Mouse (Mus musculus): ENCODE measurements at regions not wholly inside any gene's neighbourhood (a gene's known extent, or its start where the extent isn't known, plus 50 kb on each side); places are given as distances from the start of the nearest gene placed in this dataset.

DNA sequence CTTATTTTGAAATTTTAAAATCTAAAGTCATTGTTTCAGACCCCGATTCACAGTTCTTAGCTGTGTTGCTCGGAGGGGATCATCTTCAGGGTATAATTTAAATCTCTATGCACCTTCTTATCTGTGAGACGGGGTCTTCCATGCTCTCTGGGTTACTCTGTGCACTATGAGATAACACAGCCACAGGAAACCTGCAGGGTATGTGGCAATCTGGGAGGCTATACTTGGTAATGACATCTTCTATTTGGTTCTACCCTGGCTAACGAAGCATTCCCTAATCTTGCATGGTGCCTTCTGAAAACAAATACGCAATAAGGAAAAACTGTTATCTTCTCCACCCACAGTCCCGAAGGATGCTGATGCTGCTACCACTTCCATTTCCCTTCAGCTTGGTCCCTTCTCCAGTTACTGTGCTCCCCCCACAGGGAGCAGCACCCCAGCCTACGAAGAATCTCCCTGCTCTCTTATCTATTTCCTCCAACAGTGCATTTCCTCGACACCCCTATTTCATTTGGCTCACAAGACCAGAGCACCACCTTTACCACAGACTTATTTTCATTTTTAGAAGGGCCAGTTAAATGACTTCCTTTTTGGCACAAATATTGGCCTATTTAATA, 378.2 kb downstream of the Gm9195 start:
- DNase-seq (ENCODE audit: low read depth), result peak; percentile 88

DNA sequence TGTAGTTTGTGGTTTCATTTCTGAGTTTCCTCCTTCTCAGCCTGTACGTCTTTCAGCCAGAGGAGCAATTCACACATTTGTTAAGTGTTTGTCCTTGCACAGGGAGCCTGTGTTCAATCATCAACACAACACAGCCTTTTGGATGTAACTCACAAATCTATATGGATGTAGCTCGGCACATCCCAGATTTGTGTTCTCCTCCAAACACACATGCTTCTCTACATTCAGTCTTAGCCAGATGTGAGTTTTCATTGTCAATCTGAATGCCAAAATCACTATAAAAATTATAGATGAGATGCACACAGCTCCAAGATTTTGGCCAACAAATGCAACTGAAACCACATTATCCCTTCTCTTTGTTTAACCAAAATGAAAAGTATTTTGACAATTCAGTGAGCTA, 380.9 kb downstream of the Gm9195 start:
- DNase-seq (ENCODE audit: low read depth), result no peak

GRCm38 (mm10) chr14:72091579-72091978, 400.1 kb downstream of the Gm9195 start:
- DNase-seq (ENCODE audit: low read depth), result no peak

GRCm38 (mm10) chr14:72081473-72081872, 410.2 kb downstream of the Gm9195 start:
- DNase-seq (ENCODE audit: low read depth), result peak; percentile 24

GRCm38 (mm10) chr14:72064111-72064812, 427.4 kb downstream of the Gm9195 start:
- no peak for DNase-seq (ENCODE audit: low read depth)

DNA sequence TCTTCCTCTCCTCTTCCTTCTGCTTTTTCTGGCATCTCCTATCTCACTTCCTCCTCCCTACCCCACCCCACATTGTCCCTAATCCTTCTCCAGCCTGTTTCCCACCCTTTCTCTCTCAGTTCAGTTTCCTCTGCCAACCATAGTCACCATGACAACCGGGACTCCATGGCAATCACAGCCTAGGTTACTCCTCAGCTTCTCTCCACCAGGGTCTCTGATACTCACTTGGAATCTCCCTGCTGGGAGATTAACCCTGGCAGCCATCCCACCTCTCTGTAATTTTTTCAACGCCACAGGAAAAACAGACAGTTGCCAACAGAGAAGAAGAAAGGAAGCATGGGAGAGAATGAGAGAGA, 448.8 kb downstream of the Gm9195 start:
- DNase-seq (ENCODE audit: low read depth), result no peak

GRCm38 (mm10) chr14:72042112-72042880, 449.3 kb downstream of the Gm9195 start:
- no peak for DNase-seq (ENCODE audit: low read depth)

DNA sequence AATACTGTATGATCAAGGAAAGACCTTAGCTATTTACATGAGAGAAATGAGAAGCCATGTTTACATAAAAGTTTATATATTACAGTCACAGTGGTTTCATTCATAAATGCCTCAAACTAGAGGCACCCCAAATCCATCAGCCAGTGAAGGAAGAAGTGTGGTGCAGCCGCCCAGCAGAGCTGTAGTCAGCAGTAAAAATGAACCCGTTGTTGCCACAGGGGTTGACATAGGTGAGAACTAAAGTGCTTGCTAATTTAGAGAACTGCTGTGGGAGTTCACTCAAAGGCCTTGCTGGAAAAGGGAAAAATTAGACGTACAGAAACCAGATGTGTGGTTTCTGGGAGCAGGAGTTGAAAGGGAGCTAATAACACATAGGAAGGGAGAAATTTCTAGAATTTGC, 461.2 kb downstream of the Gm9195 start:
- no peak for DNase-seq (ENCODE audit: low read depth)

- DNase-seq (ENCODE audit: low read depth), result no peak
Observed at GRCm38 (mm10) chr14:72027362-72028020, 464.1 kb downstream of the Gm9195 start.

DNA sequence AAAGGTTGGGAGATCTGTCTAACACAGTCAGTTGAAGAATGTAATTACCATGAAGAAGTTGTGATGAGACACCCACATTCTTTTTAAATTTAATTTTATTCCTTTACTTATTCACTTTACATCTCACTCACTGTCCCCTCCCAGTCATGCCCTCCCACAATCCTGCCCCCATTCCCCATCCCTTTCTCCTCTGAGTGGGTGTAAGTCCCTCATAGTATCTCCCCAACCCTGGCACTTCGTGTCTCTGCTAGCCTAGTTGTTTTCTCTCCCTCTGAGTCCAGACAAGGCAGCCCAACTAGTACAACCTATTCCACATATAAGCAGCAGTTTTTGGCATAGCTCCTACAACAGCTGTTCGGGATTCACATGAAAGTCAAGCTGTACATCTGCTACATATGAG, 487.3 kb downstream of the Gm9195 start:
- no peak for DNase-seq (ENCODE audit: low read depth)

GRCm38 (mm10) chr14:72002205-72003138, 489.2 kb downstream of the Gm9195 start:
- no peak for DNase-seq (ENCODE audit: low read depth)

DNA sequence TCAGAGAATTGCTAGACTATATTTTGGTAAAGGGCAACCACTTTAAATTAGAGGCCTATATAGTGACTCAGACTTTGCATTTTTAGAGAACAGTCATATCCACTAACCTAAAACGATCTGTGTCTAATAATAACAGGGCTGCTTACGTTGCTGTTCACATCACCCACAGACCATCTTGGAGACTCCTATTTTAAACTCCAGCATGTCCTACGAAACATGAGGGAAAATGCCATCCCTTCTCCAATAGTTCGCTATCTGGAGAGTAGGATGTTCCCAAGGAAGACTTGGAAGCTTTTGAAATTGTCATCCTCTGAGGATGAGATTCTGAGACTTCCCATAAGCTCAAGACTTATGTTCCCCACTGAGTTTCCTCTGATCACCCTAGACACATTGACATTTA, 518.6 kb downstream of the Gm9195 start:
- no peak for DNase-seq (ENCODE audit: low read depth)

- DNase-seq (ENCODE audit: low read depth), result no peak
Observed at GRCm38 (mm10) chr14:71972521-71972920, 519.1 kb downstream of the Gm9195 start.

DNA sequence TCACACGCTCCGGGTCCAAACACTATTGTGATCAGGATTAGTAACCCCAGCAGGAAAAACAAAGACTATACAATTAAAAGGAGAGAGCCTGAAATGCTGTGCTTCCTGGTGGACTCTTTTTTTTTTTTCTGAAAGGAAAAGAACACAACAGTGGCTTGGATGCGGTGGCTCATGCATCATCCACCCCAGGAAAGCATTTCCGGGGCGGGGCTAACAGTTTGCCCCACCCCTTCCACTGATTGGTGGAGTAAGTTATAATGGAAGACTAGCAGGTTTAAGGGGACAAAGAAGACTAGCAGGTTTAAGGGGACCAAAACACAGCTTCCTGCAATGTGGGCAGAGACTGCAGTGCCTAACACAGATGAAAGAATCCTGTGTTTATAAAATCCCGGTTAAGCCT, 524.0 kb downstream of the Gm9195 start:
- DNase-seq (ENCODE audit: low read depth), result no peak

DNA sequence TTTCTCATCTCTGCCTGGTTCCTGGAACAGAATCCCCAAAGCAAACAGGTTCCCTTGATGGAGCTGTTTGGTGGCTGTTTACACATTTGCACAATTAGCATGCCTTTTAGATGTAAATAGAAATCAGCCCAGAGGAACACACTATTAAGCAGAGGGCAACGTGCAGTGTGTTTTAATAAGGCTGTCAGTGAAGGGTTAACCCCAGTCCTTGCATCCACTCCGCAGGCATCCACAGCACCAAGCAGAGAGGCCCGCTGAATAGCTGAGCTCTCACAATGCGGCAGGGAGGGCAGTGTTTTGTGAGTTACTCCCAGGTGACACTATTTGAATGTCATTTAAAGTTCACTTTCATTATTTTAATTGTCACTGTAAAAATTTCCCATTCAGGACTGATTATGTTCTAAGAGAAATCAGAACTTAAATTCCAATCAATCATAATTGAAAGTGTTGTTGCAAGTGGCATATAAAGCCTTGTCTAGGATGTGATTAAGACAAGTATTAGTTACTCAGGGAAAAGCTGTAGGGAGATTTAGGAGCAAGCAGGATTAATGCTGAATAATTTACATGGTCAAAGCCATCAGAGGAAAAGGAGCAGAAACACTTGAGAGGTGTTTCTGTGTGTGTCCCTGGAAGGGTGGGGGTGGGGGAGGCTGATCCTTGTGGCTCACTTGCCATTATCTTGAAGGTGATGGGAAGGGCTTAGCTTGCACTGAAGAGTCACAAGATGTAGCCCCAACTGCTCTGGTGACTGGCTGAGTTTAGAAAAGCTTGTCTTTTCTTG, 528.1 kb downstream of the Gm9195 start:
- DNase-seq (ENCODE audit: low read depth), result no peak

GRCm38 (mm10) chr14:71948701-71949100, 542.9 kb downstream of the Gm9195 start:
- DNase-seq (ENCODE audit: low read depth), result no peak

DNA sequence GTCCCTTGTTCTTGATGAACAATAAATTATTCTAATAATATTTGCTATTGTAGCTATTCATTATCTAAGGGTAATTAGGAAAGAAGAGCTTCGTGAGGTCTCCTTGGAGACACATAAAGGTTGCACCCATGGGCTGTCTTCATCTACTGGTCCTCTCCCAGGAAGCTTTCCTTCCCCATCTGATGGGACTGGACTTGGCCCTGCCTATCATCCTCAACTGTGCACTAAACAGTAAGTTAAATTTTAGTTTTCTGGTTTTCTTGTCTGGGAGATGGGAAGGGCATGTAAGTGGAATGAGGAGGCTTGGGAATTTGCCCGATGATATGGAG, 554.5 kb downstream of the Gm9195 start:
- DNase-seq (ENCODE audit: low read depth), result no peak

DNA sequence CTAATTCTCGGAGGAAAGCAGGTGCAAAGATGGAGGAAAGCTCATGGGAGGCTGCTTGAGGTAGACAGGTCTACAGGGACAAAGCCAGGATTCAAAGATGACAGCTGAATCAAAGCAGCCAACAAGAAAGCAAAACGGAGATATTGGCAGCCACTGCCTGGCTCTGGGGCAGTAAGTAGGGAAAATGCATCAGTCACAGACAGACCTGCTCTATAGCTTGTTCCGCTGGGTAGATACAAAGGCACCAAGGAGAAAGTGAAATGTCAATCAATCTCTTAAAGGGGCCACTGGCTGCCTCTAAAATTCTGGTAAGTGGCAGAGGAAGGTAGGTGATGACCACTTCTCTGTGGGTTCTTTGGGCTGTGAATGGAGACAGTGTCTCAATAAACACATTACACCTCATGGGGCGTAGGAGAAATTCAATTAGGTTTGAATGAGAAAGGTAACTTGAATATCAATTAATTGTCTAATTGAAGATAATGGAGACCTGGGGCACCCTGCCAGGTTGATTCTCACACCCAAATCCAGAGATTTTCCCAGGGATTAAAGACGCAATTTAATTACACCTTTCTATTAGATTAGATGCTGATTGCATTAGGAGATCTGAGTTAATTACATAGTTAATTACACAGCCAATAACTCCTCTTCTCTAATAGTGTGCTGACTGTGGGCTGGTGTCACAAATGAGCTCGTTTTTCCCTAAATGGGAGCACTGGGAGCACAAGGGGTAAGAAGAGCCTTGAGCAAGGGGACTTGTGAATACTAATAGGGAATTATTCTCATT, 555.1 kb downstream of the Gm9195 start:
- no peak for DNase-seq (ENCODE audit: low read depth)

DNA sequence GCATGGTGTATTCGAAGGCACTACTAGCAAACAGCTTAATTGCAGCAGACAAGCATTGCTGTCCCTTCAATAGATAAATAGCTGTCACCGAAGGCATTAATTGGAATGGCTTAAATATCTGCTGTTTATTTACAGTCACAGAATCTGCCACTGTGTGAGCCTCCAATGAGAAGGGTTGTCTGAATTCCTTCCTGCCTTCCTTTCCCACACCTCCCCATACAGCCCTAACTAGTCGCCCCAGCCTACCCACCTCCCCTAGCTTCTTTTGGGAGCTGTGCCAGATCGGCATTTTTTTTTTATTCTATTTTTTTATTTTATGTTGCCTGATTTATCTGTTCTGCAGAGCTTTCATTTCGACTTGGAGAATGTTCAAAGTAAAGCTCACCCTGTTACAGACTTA, 575.7 kb downstream of the Gm9195 start:
- DNase-seq (ENCODE audit: low read depth), result no peak

- no peak for DNase-seq (ENCODE audit: low read depth)
Observed at GRCm38 (mm10) chr14:71910936-71911335, 580.7 kb downstream of the Gm9195 start.
